Mouse (Mus musculus): ENCODE results near the gene Gm10638. TPM values are rescaled to one million over a fixed set of nuclear protein-coding genes. Genes with fewer than 3 reads are reported as not detected.

Gm10638 gene
- total and polyA plus RNA-seq, 3 experiments: 2.0 to 3.1 (median 2.8) TPM

DNA sequence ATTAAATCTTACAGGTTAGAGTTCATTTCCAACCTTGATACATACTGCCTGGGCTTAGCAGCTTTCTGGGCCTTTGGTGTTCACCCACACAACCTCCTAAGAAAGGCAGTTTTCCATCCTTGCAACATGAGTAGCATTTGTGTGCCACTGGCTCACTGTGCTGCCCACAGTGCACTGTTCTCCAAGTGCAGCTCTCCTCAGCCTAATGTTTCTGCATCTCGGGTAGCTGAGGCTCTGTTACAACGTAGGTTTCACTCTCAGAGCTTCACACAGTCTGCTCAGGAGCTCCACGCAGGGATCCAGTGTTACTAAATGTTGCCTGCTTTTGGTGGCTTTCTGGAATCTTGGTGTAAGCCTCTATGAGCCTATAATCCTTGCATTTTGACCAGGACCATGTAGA lies 40.2 kb upstream of the Gm10638 start:
- H3K27ac ChIP-seq: no peak overlapping the region
- no peak overlapping the region for H3K9ac ChIP-seq (ENCODE audit: low read depth, low read length)
- no peaks in the 10 kb centered on the region for H3K27me3 ChIP-seq (ENCODE audit: control insufficient read depth, insufficient read depth, low read length)
- intact Hi-C loops (cut with DNase I): no loop called here
- no peak overlapping the region for H3K4me3 ChIP-seq
- DNase-seq: no peak
- H3K4me1 ChIP-seq (ENCODE audit: control insufficient read depth, insufficient read depth, low read length): no peaks in the 10 kb centered on the region; the same call in 1 of the 2 replicates
- no peak for TF ChIP-seq CTCF (IDR thresholded peaks at IDR 0.05)
- TF ChIP-seq POLR2A (IDR thresholded peaks at IDR 0.05; ENCODE audit: insufficient read depth, low read depth, low read length): no peak
- no peak for TF ChIP-seq EP300 (IDR thresholded peaks at IDR 0.05; ENCODE audit: insufficient read depth, low read depth, low read length)
- peaks cover 5% of the 10 kb centered on the region for H3K36me3 ChIP-seq (ENCODE audit: control insufficient read depth, insufficient read depth, low read length)
- 85% methylated on average over 3 of the region's 3 CpGs for WGBS
- no peaks in the 10 kb centered on the region for H3K79me2 ChIP-seq (replicated peaks; ENCODE audit: control insufficient read depth, insufficient read depth, low read length)

DNA sequence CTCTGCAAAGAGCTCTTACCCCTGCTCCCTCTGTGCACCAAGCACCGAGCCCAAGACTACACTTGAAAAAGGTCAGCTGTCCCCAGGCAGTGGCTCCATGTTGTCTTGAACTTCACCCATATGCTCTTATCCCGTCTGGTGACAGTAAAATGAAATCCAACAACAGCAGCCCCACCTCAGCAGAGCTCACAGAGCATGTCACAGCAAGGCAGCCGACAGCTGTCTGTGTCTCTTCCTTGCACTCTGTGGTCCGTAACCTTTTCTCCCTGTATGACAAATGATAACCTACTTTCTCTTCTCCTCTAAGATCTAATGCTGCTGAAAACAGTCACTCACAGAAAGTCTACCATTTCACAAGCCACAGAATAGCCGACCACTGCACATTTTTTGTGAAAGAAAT lies 38.7 kb upstream of the Gm10638 start:
- intact Hi-C loops (cut with DNase I): no loop called here
- WGBS: 79% methylated on average over 5 of the region's 5 CpGs
- DNase-seq: no peak

GRCm38 (mm10) chr8:86707873-86708272 lies 37.6 kb upstream of the Gm10638 start:
- no peaks in the 10 kb centered on the region; the same call in 1 of the 2 replicates for H3K4me1 ChIP-seq (ENCODE audit: control insufficient read depth, insufficient read depth, low read length)
- H3K9ac ChIP-seq (ENCODE audit: low read depth, low read length): no peak overlapping the region
- WGBS: 68% methylated on average over 4 of the region's 4 CpGs
- peak in 1 of 2 experiments; percentile 20 for DNase-seq
- no peak overlapping the region for H3K27ac ChIP-seq
- no peak overlapping the region for H3K4me3 ChIP-seq
- peaks cover 6% of the 10 kb centered on the region for H3K36me3 ChIP-seq (ENCODE audit: control insufficient read depth, insufficient read depth, low read length)
- H3K27me3 ChIP-seq (ENCODE audit: control insufficient read depth, insufficient read depth, low read length): no peaks in the 10 kb centered on the region
- intact Hi-C loops (cut with DNase I): no loop called here
- no peaks in the 10 kb centered on the region for H3K79me2 ChIP-seq (replicated peaks; ENCODE audit: control insufficient read depth, insufficient read depth, low read length)
- no peak for TF ChIP-seq CTCF (IDR thresholded peaks at IDR 0.05)

More for the DNA sequence above, 38.7 kb upstream of the Gm10638 start:
- Histone ChIP-seq H3K9ac (ENCODE audit: low read depth, low read length) (no peak overlapping the region), H3K27me3 (ENCODE audit: control insufficient read depth, insufficient read depth, low read length) (no peaks in the 10 kb centered on the region), H3K36me3 (ENCODE audit: control insufficient read depth, insufficient read depth, low read length) (peaks cover 6% of the 10 kb centered on the region), H3K27ac (no peak overlapping the region), H3K4me1 (ENCODE audit: control insufficient read depth, insufficient read depth, low read length) (no peaks in the 10 kb centered on the region; the same call in 1 of the 2 replicates), H3K79me2 (replicated peaks; ENCODE audit: control insufficient read depth, insufficient read depth, low read length) (no peaks in the 10 kb centered on the region), H3K4me3 (no peak overlapping the region)
- no peak for TF ChIP-seq EP300 (IDR thresholded peaks at IDR 0.05; ENCODE audit: insufficient read depth, low read depth, low read length)
- no peak for TF ChIP-seq POLR2A (IDR thresholded peaks at IDR 0.05; ENCODE audit: insufficient read depth, low read depth, low read length)
- TF ChIP-seq CTCF (IDR thresholded peaks at IDR 0.05): no peak

DNA sequence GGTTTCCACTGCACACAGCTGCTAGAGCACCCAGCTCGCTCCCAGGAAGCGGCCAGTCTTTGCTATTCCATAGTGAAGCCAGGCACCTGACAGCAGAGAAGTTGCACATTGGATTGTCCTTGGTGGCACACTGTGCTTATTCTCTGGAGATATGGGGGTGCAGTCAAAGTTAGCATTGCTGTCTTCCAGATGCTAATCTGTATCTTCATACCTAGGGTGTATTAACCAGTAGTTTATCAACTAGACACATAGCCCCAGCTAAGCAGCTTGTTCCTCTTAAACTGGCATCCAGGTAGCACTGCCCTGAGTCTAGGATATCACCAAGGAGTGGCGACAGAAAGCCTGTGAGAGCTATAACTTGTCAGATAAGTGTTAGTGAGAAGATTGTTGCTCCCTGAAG lies 32.9 kb upstream of the Gm10638 start:
- Histone ChIP-seq H3K36me3 (ENCODE audit: control insufficient read depth, insufficient read depth, low read length) (peaks cover 13% of the 10 kb centered on the region), H3K79me2 (replicated peaks; ENCODE audit: control insufficient read depth, insufficient read depth, low read length) (no peaks in the 10 kb centered on the region), H3K27me3 (ENCODE audit: control insufficient read depth, insufficient read depth, low read length) (no peaks in the 10 kb centered on the region), H3K4me3 (no peak overlapping the region), H3K27ac (peak overlapping the region; percentile 32), H3K4me1 (ENCODE audit: control insufficient read depth, insufficient read depth, low read length) (peaks cover 2% of the 10 kb centered on the region; the same call in 1 of the 2 replicates), H3K9ac (ENCODE audit: low read depth, low read length) (no peak overlapping the region)
- no peak for TF ChIP-seq POLR2A (IDR thresholded peaks at IDR 0.05; ENCODE audit: insufficient read depth, low read depth, low read length)
- WGBS: 76% methylated on average over 3 of the region's 3 CpGs
- intact Hi-C loops (cut with DNase I): no loop called here
- no peak for DNase-seq

GRCm38 (mm10) chr8:86713407-86714188 lies 31.9 kb upstream of the Gm10638 start:
- TF ChIP-seq CTCF (IDR thresholded peaks at IDR 0.05): no peak
- TF ChIP-seq EP300 (IDR thresholded peaks at IDR 0.05; ENCODE audit: insufficient read depth, low read depth, low read length): 0 out of 2 replicates have a peak, but pooled peaks have one; percentile 8
- TF ChIP-seq POLR2A (IDR thresholded peaks at IDR 0.05; ENCODE audit: insufficient read depth, low read depth, low read length): no peak
- peaks cover 2% of the 10 kb centered on the region; the same call in 1 of the 2 replicates for H3K4me1 ChIP-seq (ENCODE audit: control insufficient read depth, insufficient read depth, low read length)
- H3K4me3 ChIP-seq: no peak overlapping the region
- H3K36me3 ChIP-seq (ENCODE audit: control insufficient read depth, insufficient read depth, low read length): peaks cover 16% of the 10 kb centered on the region
- no peaks in the 10 kb centered on the region for H3K79me2 ChIP-seq (replicated peaks; ENCODE audit: control insufficient read depth, insufficient read depth, low read length)
- 84% methylated on average over 14 of the region's 14 CpGs for WGBS
- no peak overlapping the region for H3K27ac ChIP-seq
- intact Hi-C loops (cut with DNase I): no loop called here
- no peaks in the 10 kb centered on the region for H3K27me3 ChIP-seq (ENCODE audit: control insufficient read depth, insufficient read depth, low read length)
- no peak for DNase-seq
- no peak overlapping the region for H3K9ac ChIP-seq (ENCODE audit: low read depth, low read length)

GRCm38 (mm10) chr8:86718332-86718994 lies 27.0 kb upstream of the Gm10638 start:
- no peaks in the 10 kb centered on the region for H3K79me2 ChIP-seq (replicated peaks; ENCODE audit: control insufficient read depth, insufficient read depth, low read length)
- no peak for DNase-seq
- H3K4me1 ChIP-seq (ENCODE audit: control insufficient read depth, insufficient read depth, low read length): peaks cover 2% of the 10 kb centered on the region
- H3K36me3 ChIP-seq (ENCODE audit: control insufficient read depth, insufficient read depth, low read length): peaks cover 14% of the 10 kb centered on the region
- H3K9ac ChIP-seq (ENCODE audit: low read depth, low read length): no peak overlapping the region
- H3K27me3 ChIP-seq (ENCODE audit: control insufficient read depth, insufficient read depth, low read length): no peaks in the 10 kb centered on the region
- WGBS: 71% methylated on average over 2 of the region's 2 CpGs
- TF ChIP-seq POLR2A (IDR thresholded peaks at IDR 0.05; ENCODE audit: insufficient read depth, low read depth, low read length): no peak
- no peak for TF ChIP-seq CTCF (IDR thresholded peaks at IDR 0.05)
- no peak for TF ChIP-seq EP300 (IDR thresholded peaks at IDR 0.05; ENCODE audit: insufficient read depth, low read depth, low read length)
- peak overlapping the region; percentile 12; the same call in 1 of the 2 replicates for H3K27ac ChIP-seq
- intact Hi-C loops (cut with DNase I): loop anchor here (5.0 kb wide), 1 partner anchor 91 kb away; no protein-coding TSS in a partner anchor
- H3K4me3 ChIP-seq: no peak overlapping the region

Data from heart, adult 2 months (tissue).